Mouse (Mus musculus): Measurements from ENCODE around the gene Creb1.
"Not testable (repeated sequence)": the region's sequence is repeated elsewhere in the genome, so short reads cannot be mapped to it uniquely, and the experiment has no call there.

The Creb1 gene

GRCm38 (mm10) chr1:64546070-64546469 lies 13.6 kb downstream of the Creb1 start:
- peak; percentile 25 for DNase-seq

- DNase-seq = no peak
These were observed 16.9 kb downstream of the Creb1 start for GRCm38 (mm10) chr1:64549380-64549779.

- no peak for DNase-seq
These were observed 19.5 kb downstream of the Creb1 start for GRCm38 (mm10) chr1:64551908-64552307.

- DNase-seq = no peak
These were observed 27.7 kb downstream of the Creb1 start for GRCm38 (mm10) chr1:64560105-64560504.

GRCm38 (mm10) chr1:64568206-64568605 lies 35.8 kb downstream of the Creb1 start:
- DNase-seq = no peak

- no peak for DNase-seq
These were observed 43.6 kb downstream of the Creb1 start for GRCm38 (mm10) chr1:64576022-64576421.

GRCm38 (mm10) chr1:64576732-64577131 lies 44.3 kb downstream of the Creb1 start:
- DNase-seq = no peak

- not testable (repeated sequence) for DNase-seq
These were observed 45.5 kb downstream of the Creb1 start for GRCm38 (mm10) chr1:64577911-64578310.

- DNase-seq = no peak
These were observed 46.4 kb downstream of the Creb1 start for GRCm38 (mm10) chr1:64578801-64579200.

GRCm38 (mm10) chr1:64598926-64599325 lies 66.5 kb downstream of the Creb1 start:
- DNase-seq = no peak

GRCm38 (mm10) chr1:64600413-64601077 lies 68.1 kb downstream of the Creb1 start:
- DNase-seq = no peak

- DNase-seq = no peak
These were observed 68.9 kb downstream of the Creb1 start for GRCm38 (mm10) chr1:64601242-64601842.

- DNase-seq = no peak
These were observed 70.9 kb downstream of the Creb1 start for GRCm38 (mm10) chr1:64603381-64603780.

- DNase-seq = no peak
These were observed 76.7 kb downstream of the Creb1 start for GRCm38 (mm10) chr1:64609145-64609544.

- no peak for DNase-seq
These were observed 77.5 kb downstream of the Creb1 start for GRCm38 (mm10) chr1:64609976-64610375.

- DNase-seq = no peak
These were observed 81.9 kb downstream of the Creb1 start for GRCm38 (mm10) chr1:64614311-64614710.

GRCm38 (mm10) chr1:64614801-64615345 lies 82.4 kb downstream of the Creb1 start:
- DNase-seq = no peak

GRCm38 (mm10) chr1:64615531-64615991 lies 83.1 kb downstream of the Creb1 start:
- no peak for DNase-seq

- no peak for DNase-seq
These were observed 83.6 kb downstream of the Creb1 start for GRCm38 (mm10) chr1:64616076-64616475.

GRCm38 (mm10) chr1:64616531-64616880 lies 84.1 kb downstream of the Creb1 start:
- no peak for DNase-seq

GRCm38 (mm10) chr1:64616881-64617714 lies 84.7 kb downstream of the Creb1 start, which contains the start of gene Mettl21a:
Gene Mettl21a (minus strand): TSS chr1:64617242.
- DNase-seq = peak; percentile 83

- peak; percentile 90 for DNase-seq
These were observed 85.2 kb downstream of the Creb1 start for GRCm38 (mm10) chr1:64617715-64617984.

- DNase-seq = no peak
These were observed 85.8 kb downstream of the Creb1 start for GRCm38 (mm10) chr1:64618226-64618625.

- no peak for DNase-seq
These were observed 88.7 kb downstream of the Creb1 start for GRCm38 (mm10) chr1:64621116-64621515.
